Mouse (Mus musculus): ENCODE data around the gene Vsig8.

GRCm38 (mm10) chr1:172566131-172566530 lies 10.4 kb downstream of the Vsig8 start:
- TF ChIP-seq POLR2A (IDR thresholded peaks at IDR 0.05; ENCODE audit: insufficient read depth, low read depth, low read length), result no peak
- no peak for TF ChIP-seq CTCF (IDR thresholded peaks at IDR 0.05; ENCODE audit: insufficient read depth, low read depth, low read length)

All from olfactory bulb, adult 2 months (tissue).